Mouse (Mus musculus): ENCODE measurements around the gene Gm45808.
A peak's percentile ranks its signal among the peaks of the same experiment; 100 is the strongest.
"Not testable (repeated sequence)": the region's sequence is repeated elsewhere in the genome, so short reads cannot be mapped to it uniquely, and the experiment has no call there.

The Gm45808 gene

GRCm38 (mm10) chr7:45467090-45467670 is 19.4 kb downstream of the Gm45808 start:
- peak; percentile 43 for DNase-seq

GRCm38 (mm10) chr7:45466283-45467089 is 20.1 kb downstream of the Gm45808 start, which contains the start of gene Bax:
Bax (minus strand) TSS chr7:45466898.
- DNase-seq: peak; percentile 96

- DNase-seq: no peak
These were observed 21.1 kb downstream of the Gm45808 start for GRCm38 (mm10) chr7:45465549-45465948.

DNA sequence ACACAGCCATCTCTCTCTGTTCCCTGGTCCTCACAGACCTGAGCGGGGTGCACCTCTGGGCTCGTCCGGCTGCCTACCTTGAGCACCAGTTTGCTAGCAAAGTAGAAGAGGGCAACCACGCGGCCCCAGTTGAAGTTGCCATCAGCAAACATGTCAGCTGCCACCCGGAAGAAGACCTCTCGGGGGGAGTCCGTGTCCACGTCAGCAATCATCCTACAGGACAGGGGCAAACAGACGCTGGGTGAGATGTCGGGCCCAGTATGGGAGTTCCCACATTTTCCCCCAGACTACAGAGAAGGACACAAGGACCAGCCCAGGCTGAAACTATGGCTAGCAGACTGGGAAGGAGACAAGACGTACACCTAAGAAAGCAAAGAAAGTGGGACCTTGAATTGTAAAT is 21.5 kb downstream of the Gm45808 start:
- no peak for DNase-seq

- no peak for DNase-seq
These were observed 22.4 kb downstream of the Gm45808 start for GRCm38 (mm10) chr7:45463987-45464778.

- DNase-seq: not testable (repeated sequence)
These were observed 23.7 kb downstream of the Gm45808 start for GRCm38 (mm10) chr7:45462868-45463267.

DNA sequence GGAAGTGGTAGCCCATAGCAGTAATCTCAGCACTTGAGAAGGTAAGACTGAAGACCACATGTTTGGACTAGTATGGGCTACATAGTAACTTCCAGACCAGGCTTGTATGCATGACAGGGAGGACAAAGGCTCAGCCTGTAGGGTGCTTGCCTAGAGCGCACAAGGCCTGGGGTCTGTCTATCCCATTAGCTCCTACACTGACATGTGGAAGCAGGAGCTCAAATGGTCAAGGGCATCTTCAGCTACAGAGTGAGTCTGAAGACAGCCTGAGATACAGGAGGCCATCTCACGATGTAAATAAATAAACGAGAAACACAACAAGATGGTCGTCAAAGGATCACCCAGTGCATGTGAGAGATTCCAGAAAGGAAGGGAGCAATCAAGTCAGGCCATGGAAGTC is 24.3 kb downstream of the Gm45808 start:
- no peak for DNase-seq

DNA sequence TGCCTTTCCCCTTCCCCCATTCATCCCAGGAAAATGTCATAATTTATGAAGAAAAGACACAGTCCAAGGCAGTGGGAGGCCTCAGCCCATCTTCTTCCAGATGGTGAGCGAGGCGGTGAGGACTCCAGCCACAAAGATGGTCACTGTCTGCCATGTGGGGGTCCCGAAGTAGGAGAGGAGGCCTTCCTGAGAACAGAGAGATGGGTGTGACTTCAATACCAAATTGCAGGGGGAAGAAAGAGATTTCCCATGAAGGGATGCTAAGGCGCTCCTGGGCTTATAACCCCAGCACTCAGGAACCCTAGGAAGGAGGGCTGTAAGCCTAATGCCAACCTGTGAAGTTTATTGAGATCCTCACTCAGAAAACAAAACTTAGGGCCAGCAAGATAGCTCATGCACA is 24.8 kb downstream of the Gm45808 start:
- no peak for DNase-seq

GRCm38 (mm10) chr7:45461326-45461725 is 25.3 kb downstream of the Gm45808 start:
- no peak for DNase-seq

DNA sequence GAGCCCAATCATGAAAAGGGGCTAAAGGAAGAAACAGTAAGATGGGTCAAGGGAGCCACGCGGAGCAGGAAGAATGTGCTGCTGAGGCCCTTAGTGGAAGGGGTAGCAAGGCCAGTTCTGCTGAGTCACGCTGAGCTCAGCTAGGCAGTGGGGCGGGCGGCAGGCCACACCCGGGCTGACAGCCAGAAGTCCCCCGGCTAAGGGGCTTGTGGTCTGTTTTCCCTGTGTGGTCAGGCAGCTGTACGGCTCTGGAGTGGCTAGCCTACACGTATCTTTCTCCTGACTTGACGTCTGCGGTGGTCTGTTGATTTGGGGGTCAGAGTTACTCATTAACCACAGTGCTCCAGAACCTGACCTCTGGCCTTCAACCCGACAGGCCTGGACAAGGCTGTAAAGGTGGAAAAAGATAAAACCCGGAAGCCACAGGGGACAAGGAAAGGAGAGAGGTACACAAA is 25.7 kb downstream of the Gm45808 start:
- peak; percentile 72 for DNase-seq

DNA sequence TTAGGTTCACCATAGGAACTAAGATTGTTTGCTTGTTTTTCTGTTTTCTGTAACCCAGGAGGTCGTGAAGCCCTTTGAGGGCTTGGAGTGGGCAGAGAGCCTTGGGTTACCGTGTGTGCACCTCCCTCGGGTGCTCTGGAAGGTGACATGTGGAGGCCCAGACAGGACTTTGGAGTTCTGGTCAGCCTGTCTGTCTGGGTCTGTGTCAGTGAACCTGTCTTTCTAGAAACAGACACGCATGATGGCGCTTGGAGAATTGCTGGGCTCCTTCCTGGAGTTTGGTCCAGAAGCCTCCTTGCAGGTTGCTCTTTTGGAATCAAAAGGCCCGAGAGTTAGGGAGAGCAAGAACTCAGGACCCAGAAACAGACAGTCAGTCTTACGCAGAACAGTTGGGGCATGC is 26.2 kb downstream of the Gm45808 start:
- DNase-seq: no peak

GRCm38 (mm10) chr7:45459564-45460140 is 27.0 kb downstream of the Gm45808 start, which contains the start of gene Ftl1:
Ftl1 (minus strand) TSS chr7:45459884.
- peak; percentile 97 for DNase-seq

DNA sequence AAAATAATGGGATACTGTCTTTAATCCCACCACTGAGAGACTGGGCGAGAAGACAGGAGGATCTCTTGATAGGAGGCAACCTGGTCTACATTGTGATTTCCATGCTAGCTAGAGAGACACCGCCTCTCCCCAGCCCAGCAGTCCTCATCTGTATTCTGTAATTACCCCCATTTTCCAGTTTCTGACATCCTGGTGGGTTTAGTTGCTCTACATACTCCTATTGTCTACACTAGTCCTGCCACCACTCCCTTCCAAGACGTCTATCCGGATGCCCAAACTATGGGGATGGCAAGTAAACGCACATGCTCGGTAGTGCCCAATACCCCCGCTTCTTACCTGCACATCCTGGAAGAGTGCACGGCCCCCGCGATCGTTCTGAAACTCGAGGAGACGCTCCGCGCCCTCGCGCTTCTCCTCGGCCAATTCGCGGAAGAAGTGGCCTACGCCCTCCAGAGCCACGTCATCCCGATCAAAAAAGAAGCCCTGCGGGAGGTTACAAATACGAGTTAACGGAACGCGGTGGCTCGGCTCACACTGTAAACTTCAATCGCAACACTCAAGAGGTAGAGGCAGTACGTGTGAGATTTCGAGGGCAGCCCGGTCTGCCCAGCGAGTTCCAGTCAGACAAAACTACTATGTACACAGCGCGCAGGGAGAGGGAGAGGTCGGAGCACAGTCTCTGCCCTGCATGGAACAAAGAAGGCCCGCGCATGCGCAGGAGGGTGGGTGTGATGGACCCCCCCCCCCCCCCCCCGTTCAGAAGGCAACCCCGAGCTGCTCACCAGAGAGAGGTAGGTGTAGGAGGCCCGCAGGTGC is 27.7 kb downstream of the Gm45808 start:
- DNase-seq: peak; percentile 88

GRCm38 (mm10) chr7:45457204-45458060 is 29.2 kb downstream of the Gm45808 start:
- no peak for DNase-seq

DNA sequence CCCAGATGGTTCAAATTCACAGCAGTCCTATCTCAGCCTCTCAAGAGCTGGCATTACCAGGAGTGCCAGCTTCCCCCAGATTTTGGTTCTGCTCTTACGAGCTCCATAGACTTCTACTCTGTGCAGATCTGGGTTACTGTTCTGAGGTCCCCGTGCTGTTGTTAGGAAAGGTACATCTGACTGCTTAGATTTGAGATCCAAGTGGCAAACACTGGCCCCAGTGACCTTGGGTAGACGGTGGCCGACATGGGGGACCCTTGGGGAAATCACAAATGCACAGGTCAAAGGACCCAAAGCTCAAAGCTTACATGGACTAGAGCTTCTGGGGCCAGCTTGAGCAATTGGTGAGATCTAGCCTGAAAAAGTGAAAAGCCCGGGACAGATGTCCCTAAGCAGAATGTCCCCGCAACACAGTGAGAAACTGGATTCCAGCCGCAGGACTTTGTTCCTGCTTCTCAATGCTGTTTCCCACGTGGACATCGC is 29.8 kb downstream of the Gm45808 start:
- no peak for DNase-seq

GRCm38 (mm10) chr7:45455932-45456696 is 30.5 kb downstream of the Gm45808 start:
- DNase-seq: no peak

GRCm38 (mm10) chr7:45454971-45455370 is 31.6 kb downstream of the Gm45808 start:
- DNase-seq: no peak

- peak; percentile 88 for DNase-seq
These were observed 35.1 kb downstream of the Gm45808 start for GRCm38 (mm10) chr7:45451344-45451982.

GRCm38 (mm10) chr7:45449974-45450373 is 36.6 kb downstream of the Gm45808 start:
- no peak for DNase-seq

Data from lung, postnatal 14 days (tissue).